Mouse (Mus musculus): ENCODE results near the gene Aktip. TPM values are rescaled to one million over a fixed set of nuclear protein-coding genes. Genes with fewer than 3 reads are reported as not detected.

The Aktip gene
- polyA plus RNA-seq (2014; fragmentation: Illumina TruSeq; extraction: RNeasy Lipid Tissue Mini Kit (QIAGEN cat#74804); ENCODE audit: low read depth, low replicate concordance) = 16.2 TPM

GRCm38 (mm10) chr8:91199876-91200275 is at the start of gene Aktip:
Aktip (minus strand) TSS chr8:91199976.

GRCm38 (mm10) chr8:91069834-91070233 is 129.9 kb downstream of the Aktip start, which contains the start of gene Rbl2:
Rbl2 (plus strand) TSS chr8:91070057.

Other genes starting within 250 kb of the Aktip start
- gene Rbl2, start 129.9 kb downstream of the Aktip start, polyA plus RNA-seq (2014; fragmentation: Illumina TruSeq; extraction: RNeasy Lipid Tissue Mini Kit (QIAGEN cat#74804); ENCODE audit: low read depth, low replicate concordance) = 26.0 TPM
- gene Rpgrip1l, start 113.3 kb upstream of the Aktip start, polyA plus RNA-seq (2014; fragmentation: Illumina TruSeq; extraction: RNeasy Lipid Tissue Mini Kit (QIAGEN cat#74804); ENCODE audit: low read depth, low replicate concordance) = 1.7 TPM
- gene Fto, start 113.5 kb upstream of the Aktip start, polyA plus RNA-seq (2014; fragmentation: Illumina TruSeq; extraction: RNeasy Lipid Tissue Mini Kit (QIAGEN cat#74804); ENCODE audit: low read depth, low replicate concordance) = 15.3 TPM